Mouse (Mus musculus) lung, embryonic 15.5 days (tissue): ENCODE measurements around the gene C330021F23Rik. TPM values are rescaled to one million over a fixed set of nuclear protein-coding genes. Genes with fewer than 3 reads are reported as not detected.
A peak's percentile ranks its signal among the peaks of the same experiment; 100 is the strongest.
"Not testable (repeated sequence)": the region's sequence is repeated elsewhere in the genome, so short reads cannot be mapped to it uniquely, and the experiment has no call there.

Experiments
- ATAC-seq: fragments of 200-750 bp; cut with Nextera tagmentation; 2 replicates; pipeline ENCODE4 v1.8.0; 2017; ENCODE audit warnings: moderate number of reproducible peaks, borderline replicate concordance; ENCODE audit not compliant: low FRiP score, low TSS enrichment; ENCODE audit errors: extremely low read depth
- H3K27ac ChIP-seq: fragments of 300-500 bp; sonication (generic); 2 replicates; pipeline ENCODE4 v1.5.1; 2015; ENCODE audit warnings: moderate library complexity, mild to moderate bottlenecking, inconsistent platforms
- H3K27me3 ChIP-seq: fragments of 300-500 bp; sonication (generic); 2 replicates; pipeline ENCODE4 v1.6.1; 2015; ENCODE audit warnings: inconsistent platforms
- H3K36me3 ChIP-seq: fragments of 300-500 bp; sonication (generic); 2 replicates; pipeline ENCODE4 v1.6.1; 2015; ENCODE audit warnings: inconsistent platforms
- H3K4me1 ChIP-seq: fragments of 300-500 bp; sonication (generic); 2 replicates; pipeline ENCODE4 v1.6.1; 2015; ENCODE audit warnings: inconsistent platforms
- H3K4me2 ChIP-seq: fragments of 300-500 bp; sonication (generic); 2 replicates; pipeline ENCODE4 v1.6.1; 2015; ENCODE audit warnings: inconsistent platforms, mild to moderate bottlenecking, moderate library complexity
- H3K4me3 ChIP-seq: fragments of 300-500 bp; sonication (generic); 2 replicates; pipeline ENCODE4 v1.5.1; 2015; ENCODE audit warnings: mild to moderate bottlenecking, inconsistent platforms
- H3K9ac ChIP-seq: fragments of 300-500 bp; sonication (generic); 2 replicates; pipeline ENCODE4 v1.6.1; 2015; ENCODE audit warnings: inconsistent platforms
- H3K9me3 ChIP-seq: fragments of 300-500 bp; sonication (generic); 2 replicates; pipeline ENCODE4 v1.6.1; 2016; ENCODE audit warnings: inconsistent platforms
- WGBS: fragments of 180-500 bp; shearing (Covaris S2); methylation state at CpG from one replicate; pipeline ENCODE4 v1.1.7; 2015; 5-methylcytosine and 5-hydroxymethylcytosine counted together
- polyA plus RNA-seq: library from polyadenylated mRNA; unstranded; fragments of >200 nt; fragmentation: Nextera tagmentation; extraction: Ambion mirVana; gene quantifications from 2 replicates; pipeline ENCODE4 v1.2.1, GENCODE M21; 2015

C330021F23Rik gene
- polyA plus RNA-seq, 1 experiment from 2014 or later, result 0.77 TPM

DNA sequence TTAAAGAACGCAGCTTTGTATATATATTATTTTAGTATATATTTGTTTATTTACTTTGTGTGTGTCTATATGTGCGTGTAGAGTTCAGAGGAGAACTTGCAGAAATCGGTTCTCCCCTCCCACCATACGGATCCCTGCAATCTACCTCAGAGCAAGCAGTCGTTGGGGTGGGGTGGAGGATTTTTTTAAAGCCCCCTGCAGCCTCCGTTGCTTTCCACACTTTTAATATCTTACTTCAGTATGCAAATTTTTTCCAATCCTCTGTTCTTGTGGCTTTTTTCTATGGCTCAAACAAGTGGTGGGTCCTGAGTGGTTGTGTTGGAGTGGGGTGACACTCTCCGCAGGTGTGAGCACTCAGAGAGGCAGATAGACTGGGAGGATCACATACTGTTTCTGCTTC, 588 bp downstream of the C330021F23Rik start:
- no peaks in the 10 kb centered on the region for H3K36me3 ChIP-seq
- H3K27ac ChIP-seq, result no peak overlapping the region
- no peaks in the 10 kb centered on the region for H3K27me3 ChIP-seq
- H3K9me3 ChIP-seq, result no peaks in the 10 kb centered on the region
- H3K4me1 ChIP-seq, result 0 out of 2 replicates have a peak, but pooled peaks cover 4% of the 10 kb centered on the region
- 9% methylated on average over 7 of the region's 7 CpGs for WGBS
- H3K4me2 ChIP-seq, result peak overlapping the region; percentile 33
- H3K9ac ChIP-seq, result no peak overlapping the region
- no peak overlapping the region for H3K4me3 ChIP-seq
- ATAC-seq, result no peak

DNA sequence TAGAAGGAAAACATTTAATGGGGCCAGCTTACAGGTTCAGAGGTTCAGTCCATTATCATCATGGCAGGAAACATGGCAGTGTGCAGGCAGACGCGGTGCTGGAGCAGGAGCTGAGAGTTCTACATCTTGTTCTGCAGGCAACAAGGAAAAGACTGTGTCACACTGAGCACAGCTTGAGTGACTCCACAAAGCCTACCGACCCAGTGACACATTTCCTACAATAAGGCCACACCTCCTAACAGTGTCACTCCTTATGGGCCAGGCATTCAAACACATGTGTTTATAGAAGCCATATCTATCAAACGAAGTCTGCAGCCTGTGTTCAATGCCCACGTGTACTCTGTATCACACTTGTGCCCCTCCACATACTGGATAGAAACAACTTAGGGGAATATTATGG, 2.0 kb downstream of the C330021F23Rik start:
- H3K27me3 ChIP-seq, result no peaks in the 10 kb centered on the region
- H3K36me3 ChIP-seq, result no peaks in the 10 kb centered on the region
- no peak for ATAC-seq
- no peak overlapping the region for H3K27ac ChIP-seq
- H3K9ac ChIP-seq, result no peak overlapping the region
- 0 out of 2 replicates have a peak, but pooled peaks cover 4% of the 10 kb centered on the region for H3K4me1 ChIP-seq
- no peaks in the 10 kb centered on the region for H3K9me3 ChIP-seq
- no peak overlapping the region for H3K4me2 ChIP-seq
- H3K4me3 ChIP-seq, result no peak overlapping the region
- WGBS, result 74% methylated on average over 5 of the region's 5 CpGs

DNA sequence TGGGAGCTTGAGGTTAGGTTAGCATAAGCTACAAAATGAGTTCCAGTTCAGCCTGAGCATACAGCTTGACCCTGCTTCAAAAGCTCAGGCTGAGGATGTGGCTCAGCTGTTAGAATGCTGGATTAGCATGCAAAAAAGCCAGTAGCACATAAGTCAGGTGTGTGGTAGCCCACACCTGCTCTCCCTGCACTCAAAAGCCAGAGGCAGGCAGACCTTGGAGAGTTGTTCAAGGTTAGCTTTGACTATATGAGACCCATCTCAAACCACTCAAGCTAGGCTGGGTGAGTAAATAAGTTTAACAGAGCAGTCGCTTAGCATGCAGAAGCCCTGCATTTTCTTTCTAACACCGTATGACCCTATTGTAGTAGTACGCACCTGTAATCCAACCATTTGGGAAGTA, 6.8 kb downstream of the C330021F23Rik start:
- H3K27me3 ChIP-seq, result no peaks in the 10 kb centered on the region
- no peaks in the 10 kb centered on the region for H3K36me3 ChIP-seq
- no peak overlapping the region for H3K4me3 ChIP-seq
- no peak for ATAC-seq
- no peak overlapping the region for H3K4me2 ChIP-seq
- WGBS, result 87% methylated on average over 3 of the region's 3 CpGs
- no peak overlapping the region for H3K9ac ChIP-seq
- no peak overlapping the region for H3K27ac ChIP-seq
- no peaks in the 10 kb centered on the region for H3K9me3 ChIP-seq
- 0 out of 2 replicates have a peak, but pooled peaks cover 3% of the 10 kb centered on the region for H3K4me1 ChIP-seq

DNA sequence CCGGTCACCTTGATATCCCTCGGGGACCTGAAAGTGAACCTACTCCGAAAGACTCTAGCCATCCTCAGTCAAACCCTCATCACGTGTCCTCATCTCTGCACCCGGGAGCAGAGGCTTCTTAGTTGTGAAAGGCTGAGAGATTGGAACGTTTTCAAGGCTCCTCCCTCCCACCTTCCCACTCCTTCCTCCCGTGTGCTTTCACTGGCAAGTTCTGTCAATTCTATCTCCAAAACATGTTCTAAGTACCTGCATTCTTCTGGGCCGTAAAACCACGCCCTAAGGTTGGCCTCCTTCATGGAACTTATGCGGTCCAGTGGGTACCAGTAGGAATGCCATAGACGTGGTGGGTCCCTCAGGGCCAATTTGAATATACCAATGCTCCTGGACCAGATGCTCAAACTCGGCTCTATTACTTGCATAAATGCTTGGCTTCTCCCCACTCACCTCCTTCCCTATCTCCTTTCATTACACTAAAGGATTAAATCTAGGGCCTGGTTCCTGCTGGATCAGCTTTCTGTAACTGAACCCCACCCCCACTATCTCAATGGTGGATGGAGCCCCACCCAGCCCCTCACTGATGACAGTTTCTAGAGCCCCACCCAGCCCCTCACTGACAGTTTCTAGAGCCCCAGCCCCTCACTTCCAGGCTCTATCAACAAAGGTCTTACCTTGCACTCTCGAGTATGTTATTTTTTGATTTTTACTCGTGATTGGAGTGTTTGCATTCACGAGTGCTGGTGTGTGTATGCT, 8.6 kb downstream of the C330021F23Rik start:
- no peaks in the 10 kb centered on the region for H3K36me3 ChIP-seq
- no peaks in the 10 kb centered on the region for H3K9me3 ChIP-seq
- WGBS, result 64% methylated on average over 15 of the region's 15 CpGs
- ATAC-seq, result no peak
- H3K27me3 ChIP-seq, result no peaks in the 10 kb centered on the region
- H3K27ac ChIP-seq, result no peak overlapping the region
- no peak overlapping the region for H3K4me2 ChIP-seq
- H3K4me3 ChIP-seq, result no peak overlapping the region
- H3K9ac ChIP-seq, result no peak overlapping the region
- 0 out of 2 replicates have a peak, but pooled peaks cover 4% of the 10 kb centered on the region for H3K4me1 ChIP-seq

DNA sequence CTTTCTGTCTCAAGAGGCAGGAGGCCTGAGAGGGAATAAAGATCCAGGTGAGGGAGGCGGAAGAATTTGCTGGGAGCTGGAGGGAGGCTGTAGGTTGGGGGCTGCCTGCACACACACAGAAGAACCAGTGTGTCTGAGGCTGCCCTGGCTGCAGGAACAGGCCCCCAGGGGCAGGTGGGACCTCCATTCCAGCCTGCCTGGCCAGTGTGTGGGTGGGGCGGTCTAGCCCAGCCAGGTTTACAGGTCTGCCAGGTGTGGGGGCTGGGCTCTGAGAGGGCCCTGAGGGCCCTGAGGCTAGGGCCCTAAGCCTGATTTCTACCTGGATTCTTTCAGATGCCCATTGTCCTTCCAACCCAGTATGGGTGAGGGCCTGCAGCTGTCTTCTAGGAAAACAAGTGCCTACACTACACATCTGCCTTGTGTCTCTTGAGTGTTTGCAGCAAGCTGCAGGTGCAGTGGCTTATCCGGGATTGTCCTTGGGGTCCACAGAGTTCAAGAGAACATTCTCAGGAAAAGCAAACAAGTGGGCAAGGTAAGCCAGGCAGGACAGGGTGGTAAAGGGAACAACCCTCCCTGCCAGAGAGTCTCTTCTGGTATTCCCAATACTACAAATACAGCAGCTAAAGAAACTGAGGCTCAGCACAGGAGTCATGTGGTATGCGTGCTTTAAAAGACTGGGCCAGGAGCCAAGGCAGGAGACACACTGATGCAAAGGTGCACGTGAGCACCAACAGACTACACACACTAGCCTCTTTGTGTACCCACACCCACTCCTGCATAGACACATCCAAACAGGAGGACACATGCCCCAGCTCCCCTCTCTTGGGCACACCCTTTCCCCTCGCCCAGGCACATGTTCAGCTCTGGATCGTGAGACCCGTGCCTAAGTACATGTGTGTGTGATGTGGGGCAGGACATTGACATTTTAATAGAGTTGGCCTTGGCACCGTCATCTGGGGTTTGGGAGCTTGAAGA, 11.9 kb downstream of the C330021F23Rik start:
- Histone ChIP-seq H3K4me1 (0 out of 2 replicates have a peak, but pooled peaks cover 4% of the 10 kb centered on the region), H3K9me3 (no peaks in the 10 kb centered on the region), H3K27ac (peak overlapping the region; percentile 25), H3K36me3 (no peaks in the 10 kb centered on the region), H3K4me2 (no peak overlapping the region), H3K4me3 (no peak overlapping the region), H3K27me3 (no peaks in the 10 kb centered on the region), H3K9ac (no peak overlapping the region)
- peak; percentile 67 for ATAC-seq
- WGBS, result 58% methylated on average over 9 of the region's 9 CpGs

DNA sequence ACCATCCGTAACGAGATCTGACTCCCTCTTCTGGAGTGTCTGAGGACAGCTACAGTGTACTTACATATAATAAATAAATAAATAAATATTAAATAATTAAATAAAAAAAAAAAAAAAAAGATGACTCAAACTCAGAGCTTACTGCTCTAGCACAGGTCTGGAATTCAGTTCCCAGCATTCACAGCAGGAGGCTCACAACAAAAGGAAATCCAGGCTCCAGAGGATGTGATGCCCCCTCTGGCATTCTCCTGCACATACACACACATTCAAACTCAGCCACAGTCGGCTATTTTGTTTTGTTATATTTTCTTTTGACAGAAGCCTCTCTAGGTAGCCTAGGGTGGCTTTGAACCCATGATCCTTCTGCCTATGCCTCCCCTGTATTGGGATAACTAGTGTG, 14.2 kb downstream of the C330021F23Rik start:
- H3K9me3 ChIP-seq, H3K36me3 ChIP-seq, H3K4me1 ChIP-seq, H3K27ac ChIP-seq, H3K4me3 ChIP-seq, H3K4me2 ChIP-seq, ATAC-seq, H3K27me3 ChIP-seq, H3K9ac ChIP-seq: not testable (repeated sequence)
- WGBS, result 87% methylated on average over 3 of the region's 3 CpGs

DNA sequence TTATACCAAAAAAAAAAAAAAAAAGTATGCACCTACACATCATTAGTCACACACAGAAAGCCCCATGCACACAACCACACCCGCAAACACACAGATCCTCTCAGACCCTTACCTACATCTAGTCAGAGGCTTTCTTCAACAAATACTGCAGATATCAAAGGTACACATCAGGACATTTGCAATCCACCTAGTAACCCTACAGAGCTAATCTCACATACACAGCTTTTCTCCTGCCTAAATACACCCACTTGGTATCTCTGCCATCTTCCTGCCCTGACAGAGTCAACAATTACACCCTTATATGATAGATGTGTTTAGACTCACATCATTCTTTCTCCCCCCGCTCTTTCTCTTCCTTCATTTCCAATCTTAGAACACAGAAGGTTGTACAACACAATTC, 18.7 kb downstream of the C330021F23Rik start:
- no peak overlapping the region for H3K9ac ChIP-seq
- no peak overlapping the region for H3K4me3 ChIP-seq
- H3K27me3 ChIP-seq, result peaks cover 23% of the 10 kb centered on the region
- no peaks in the 10 kb centered on the region for H3K9me3 ChIP-seq
- no peak overlapping the region for H3K27ac ChIP-seq
- H3K4me2 ChIP-seq, result no peak overlapping the region
- ATAC-seq, result no peak
- 77% methylated on average over 2 of the region's 2 CpGs for WGBS
- 0 out of 2 replicates have a peak, but pooled peaks cover 7% of the 10 kb centered on the region for H3K4me1 ChIP-seq
- no peaks in the 10 kb centered on the region for H3K36me3 ChIP-seq

DNA sequence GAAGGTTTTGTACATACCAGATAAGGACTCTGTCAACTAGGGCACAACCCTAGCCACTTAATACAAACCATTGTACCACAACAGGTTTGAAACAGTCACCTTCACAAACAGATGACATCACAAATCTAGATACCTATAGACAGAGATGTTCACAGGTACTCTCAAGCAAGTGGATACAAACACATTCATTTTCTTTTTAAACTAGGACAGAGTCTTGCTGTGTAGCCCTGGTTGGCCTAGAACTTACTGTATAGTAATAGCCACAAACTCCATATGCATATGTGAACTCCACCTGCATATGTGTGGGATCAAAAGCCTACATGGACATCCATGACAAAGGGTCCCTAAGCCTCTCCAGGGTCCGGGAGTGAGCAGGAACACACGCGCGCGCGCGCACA, 19.2 kb downstream of the C330021F23Rik start, which contains the start of gene Camsap3:
Camsap3 (plus strand) TSS at position 301 of the 398 bp plus-strand sequence.
- Histone ChIP-seq H3K27me3 (peaks cover 23% of the 10 kb centered on the region), H3K9me3 (no peaks in the 10 kb centered on the region), H3K4me3 (peak within 1 kb of the TSS; percentile 55), H3K27ac (peak within 1 kb of the TSS; percentile 74), H3K36me3 (no peaks in the 10 kb centered on the region), H3K4me2 (peak within 1 kb of the TSS; percentile 71), H3K9ac (peak within 1 kb of the TSS; percentile 47), H3K4me1 (0 out of 2 replicates have a peak, but pooled peaks cover 7% of the 10 kb centered on the region)
- 3% methylated on average over 7 of the region's 7 CpGs for WGBS
- ATAC-seq, result no peak; the same call in 1 of the 2 replicates

DNA sequence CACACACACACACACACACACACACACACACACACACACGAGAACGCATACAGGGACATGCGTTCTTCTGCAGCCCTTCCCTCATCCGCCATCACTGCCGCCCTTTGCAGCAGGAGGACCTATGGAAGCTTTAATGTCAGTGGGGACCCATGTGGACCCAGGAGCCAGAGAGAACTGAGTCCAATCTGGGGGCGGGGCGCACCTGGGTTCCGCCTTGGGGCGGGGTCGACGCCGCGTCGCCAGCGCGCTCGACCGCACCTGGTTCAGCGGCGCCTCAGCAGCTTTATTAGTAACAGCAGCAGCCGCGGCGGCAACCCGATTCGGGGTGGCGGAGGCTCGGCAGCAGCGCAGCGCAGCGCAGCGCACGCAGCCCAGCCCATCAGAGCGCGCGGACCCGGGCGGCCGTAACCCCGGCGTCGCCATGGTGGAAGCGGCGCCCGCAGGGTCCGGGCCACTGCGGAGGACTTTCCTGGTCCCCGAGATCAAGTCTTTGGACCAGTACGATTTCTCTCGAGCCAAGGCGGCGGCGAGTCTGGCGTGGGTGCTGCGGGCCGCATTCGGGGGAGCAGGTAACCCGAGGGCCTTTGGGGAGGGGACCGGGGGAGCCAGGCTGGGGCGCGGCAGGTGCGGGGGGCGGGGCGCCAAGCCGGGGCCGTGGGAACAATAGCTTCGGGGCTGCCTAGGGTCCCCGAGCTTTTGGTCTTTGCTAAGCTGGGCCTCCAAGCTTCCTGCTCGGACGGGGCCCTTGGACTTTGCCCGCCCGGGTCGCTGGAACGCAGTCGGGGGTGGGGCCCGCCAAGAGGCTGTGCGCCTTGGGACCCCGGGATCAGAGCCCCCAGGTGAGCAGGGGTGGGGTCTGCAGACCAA, 19.8 kb downstream of the C330021F23Rik start:
- Histone ChIP-seq H3K27me3 (peaks cover 23% of the 10 kb centered on the region), H3K36me3 (no peaks in the 10 kb centered on the region), H3K27ac (peak overlapping the region; percentile 74), H3K9me3 (no peaks in the 10 kb centered on the region), H3K9ac (peak overlapping the region; percentile 47), H3K4me1 (0 out of 2 replicates have a peak, but pooled peaks cover 7% of the 10 kb centered on the region), H3K4me3 (peak overlapping the region; percentile 55), H3K4me2 (peak overlapping the region; percentile 71)
- ATAC-seq, result peak; percentile 72
- WGBS, result 1% methylated on average over 77 of the region's 77 CpGs

DNA sequence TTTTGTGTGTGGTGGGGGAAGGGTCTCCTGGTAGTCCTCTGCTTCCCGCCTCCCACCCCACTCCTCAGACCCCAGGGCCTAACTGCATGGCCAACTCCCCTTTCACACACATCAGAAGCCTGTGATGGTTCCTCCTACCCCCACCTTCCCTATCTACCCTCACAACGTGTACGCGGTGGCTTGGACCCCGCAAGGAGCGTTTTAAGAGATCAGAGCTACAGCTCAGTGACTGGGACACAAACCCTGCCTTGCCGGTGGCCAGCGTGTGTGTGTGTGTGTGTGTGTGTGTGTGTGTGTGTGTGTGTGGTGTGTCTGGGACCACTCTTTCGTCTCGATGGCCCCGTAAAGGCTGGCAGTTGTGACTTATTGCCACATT, 20.5 kb downstream of the C330021F23Rik start:
- WGBS, result 3% methylated on average over 11 of the region's 11 CpGs
- peak; percentile 36; the same call in 1 of the 2 replicates for ATAC-seq
- H3K36me3 ChIP-seq, result no peaks in the 10 kb centered on the region
- H3K27me3 ChIP-seq, result peaks cover 23% of the 10 kb centered on the region
- no peaks in the 10 kb centered on the region for H3K9me3 ChIP-seq
- peak overlapping the region; percentile 71 for H3K4me2 ChIP-seq
- peak overlapping the region; percentile 55 for H3K4me3 ChIP-seq
- H3K9ac ChIP-seq, result peak overlapping the region; percentile 47
- 0 out of 2 replicates have a peak, but pooled peaks cover 7% of the 10 kb centered on the region for H3K4me1 ChIP-seq
- H3K27ac ChIP-seq, result peak overlapping the region; percentile 74

DNA sequence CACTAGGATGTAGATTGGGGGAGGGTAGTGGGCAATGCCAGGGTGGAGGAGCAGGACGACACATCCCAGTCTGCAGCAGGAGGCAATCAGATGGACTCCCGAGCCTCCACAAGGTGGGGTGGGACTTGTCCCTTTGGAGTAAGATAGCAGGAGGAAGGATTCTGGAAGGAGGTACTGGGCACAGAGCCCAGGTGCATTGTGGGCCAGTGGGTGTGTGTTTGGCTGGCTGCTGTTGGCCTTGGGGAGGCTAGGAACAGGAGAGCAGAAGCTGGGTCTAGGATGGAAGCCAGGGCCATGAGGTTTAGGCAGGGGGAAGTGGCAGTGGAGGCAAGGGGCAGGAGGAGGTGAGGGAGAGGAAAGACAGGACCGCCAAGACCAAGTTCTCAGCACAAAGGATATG, 25.7 kb downstream of the C330021F23Rik start:
- no peak overlapping the region for H3K9ac ChIP-seq
- no peak overlapping the region for H3K4me3 ChIP-seq
- no peaks in the 10 kb centered on the region for H3K36me3 ChIP-seq
- H3K27me3 ChIP-seq, result peaks cover under 1% of the 10 kb centered on the region; the same call in 1 of the 2 replicates
- H3K4me1 ChIP-seq, result no peaks in the 10 kb centered on the region
- H3K4me2 ChIP-seq, result no peak overlapping the region
- WGBS, result 58% methylated on average over 3 of the region's 3 CpGs
- H3K9me3 ChIP-seq, result no peaks in the 10 kb centered on the region
- H3K27ac ChIP-seq, result no peak overlapping the region
- no peak for ATAC-seq
